Mouse (Mus musculus) gastrocnemius, adult 8-10 months (tissue): Measurements from ENCODE around the gene Mal. TPM values are rescaled to one million over a fixed set of nuclear protein-coding genes. Genes with fewer than 3 reads are reported as not detected.
A peak's percentile ranks its signal among the peaks of the same experiment; 100 is the strongest.
"Not testable (repeated sequence)": the region's sequence is repeated elsewhere in the genome, so short reads cannot be mapped to it uniquely, and the experiment has no call there.

Experiments
- DNase-seq, 2 experiments: peaks; one replicate each; pipeline ENCODE4 v3.0.0; 2022; ENCODE audit warnings: low spot score in 2 of 2
- total RNA-seq, 4 experiments: library from RNA; stranded (reverse); gene quantifications; 2 replicates each; pipeline ENCODE4 v1.2.4; 2022

Gene Mal
- total RNA-seq, 4 experiments from 2014 or later: 0.75 to 1.8 (median 0.99) TPM

DNA sequence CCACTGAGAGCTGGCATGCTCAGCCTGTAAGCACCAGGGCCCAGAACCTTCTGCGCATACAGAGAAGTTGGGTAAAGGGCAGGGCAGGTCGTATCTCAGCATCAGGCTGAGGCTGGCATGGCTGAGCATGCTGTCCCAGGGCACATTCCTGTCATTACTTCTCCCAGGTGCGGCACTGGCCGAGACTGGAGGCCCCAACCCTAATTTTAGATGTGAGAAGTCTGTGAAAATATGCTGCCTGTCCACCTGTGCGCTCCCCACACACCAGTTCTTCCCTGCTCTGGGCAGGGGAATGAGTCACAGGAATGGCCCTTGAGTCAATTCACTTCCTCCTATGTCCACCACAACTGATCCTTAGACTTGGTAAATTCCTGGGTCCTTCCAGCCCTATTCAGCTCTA, 30.8 kb downstream of the Mal start:
- no peak for DNase-seq

DNA sequence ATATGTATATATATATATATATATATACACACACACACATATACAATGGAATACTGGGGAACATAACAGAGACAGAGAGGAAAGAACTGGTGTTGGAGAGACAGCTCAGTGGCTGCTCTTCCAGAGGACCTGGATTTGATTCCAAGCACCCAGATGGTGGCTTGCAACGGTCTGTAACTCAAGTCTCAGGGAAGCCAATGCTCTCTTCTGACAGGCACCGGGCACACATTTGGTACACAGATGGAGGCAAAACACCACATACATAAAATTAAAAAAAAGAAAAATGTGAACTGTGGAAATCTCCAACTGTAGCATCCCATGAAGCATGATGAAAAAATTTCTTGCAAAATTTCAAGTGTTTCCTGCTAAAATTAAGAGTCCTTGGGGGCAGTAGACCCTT, 31.7 kb downstream of the Mal start:
- DNase-seq: no peak

DNA sequence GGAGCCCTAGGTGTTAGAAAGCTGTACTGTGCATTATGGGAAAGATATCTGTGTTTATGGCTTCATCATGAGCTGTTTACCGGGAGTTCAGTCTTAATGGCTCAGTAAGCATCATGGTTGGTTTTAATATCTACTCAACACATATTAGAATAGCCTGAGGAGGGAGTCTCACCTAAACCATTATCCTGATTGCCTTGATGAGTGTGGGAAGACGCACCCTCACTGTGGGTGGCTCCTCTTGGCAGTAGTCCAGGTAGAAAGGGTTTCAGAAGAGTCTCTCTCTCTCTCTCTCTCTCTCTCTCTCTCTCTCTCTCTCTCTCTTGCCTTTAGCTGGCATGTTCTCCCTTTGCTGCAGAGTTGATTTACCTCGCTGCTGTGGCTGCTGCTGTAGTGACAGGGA, 34.4 kb downstream of the Mal start:
- DNase-seq: no peak

- DNase-seq: no peak
Observed at GRCm38 (mm10) chr2:127619311-127619710, 37.2 kb downstream of the Mal start.

DNA sequence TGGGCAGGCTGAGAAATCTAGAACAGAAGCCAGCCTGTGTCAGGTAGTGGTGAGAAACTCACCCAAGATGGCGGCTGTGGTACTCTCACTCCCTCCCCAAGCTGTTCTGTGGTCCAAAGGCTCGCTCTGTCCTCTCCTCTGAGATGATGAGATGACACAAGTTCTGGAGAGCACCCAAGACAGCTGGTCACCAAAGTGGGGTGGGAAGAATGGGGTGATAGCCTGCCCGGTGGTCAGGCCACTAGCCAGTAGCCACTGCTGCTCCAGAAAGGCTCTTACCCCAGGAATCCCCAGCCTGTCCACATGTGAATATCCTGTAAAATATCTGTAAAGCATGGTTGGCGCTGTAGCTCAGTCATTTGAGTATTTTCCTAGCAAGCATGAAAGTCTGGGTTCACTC, 44.2 kb downstream of the Mal start:
- DNase-seq: no peak

- DNase-seq: no peak
Observed at GRCm38 (mm10) chr2:127611386-127611785, 45.1 kb downstream of the Mal start.

DNA sequence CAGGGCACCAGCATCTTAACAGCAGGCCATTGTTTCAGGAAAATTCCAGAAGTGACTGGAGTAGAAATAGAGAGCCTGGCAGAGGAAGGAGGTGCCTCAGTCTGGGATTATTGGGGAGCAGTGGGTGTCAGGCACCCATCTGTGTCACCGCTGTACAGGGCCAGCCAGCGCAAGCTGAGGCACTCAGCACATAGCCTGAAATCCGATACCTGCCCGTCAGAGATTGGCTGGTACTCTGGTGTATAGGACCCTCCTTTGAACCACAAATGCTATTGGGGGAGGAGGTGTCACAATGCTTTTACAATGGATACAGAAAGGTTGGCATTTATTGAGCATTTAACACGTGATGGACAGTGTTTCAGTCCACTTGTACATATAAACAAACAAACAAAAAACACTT, 47.5 kb downstream of the Mal start:
- DNase-seq: no peak

DNA sequence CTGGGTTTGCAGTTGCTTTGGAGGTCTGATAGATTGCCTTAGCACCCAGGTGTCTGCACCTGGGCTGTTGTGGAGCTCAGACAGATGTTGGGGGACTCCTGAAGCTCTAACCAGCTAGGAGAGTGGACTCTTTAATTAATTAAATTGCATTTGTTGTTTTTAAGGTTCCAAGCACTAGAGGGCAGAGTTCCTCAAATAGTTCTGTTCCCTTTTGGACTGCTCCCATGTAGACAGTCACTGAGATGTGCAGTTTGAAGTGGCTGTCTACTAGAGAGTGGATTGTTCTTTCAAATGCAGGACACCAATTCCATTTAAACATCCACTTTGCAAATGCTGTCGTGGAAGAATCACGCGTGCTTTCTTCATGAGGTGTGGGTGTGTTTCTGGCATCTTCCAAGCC, 48.3 kb downstream of the Mal start:
- no peak for DNase-seq

DNA sequence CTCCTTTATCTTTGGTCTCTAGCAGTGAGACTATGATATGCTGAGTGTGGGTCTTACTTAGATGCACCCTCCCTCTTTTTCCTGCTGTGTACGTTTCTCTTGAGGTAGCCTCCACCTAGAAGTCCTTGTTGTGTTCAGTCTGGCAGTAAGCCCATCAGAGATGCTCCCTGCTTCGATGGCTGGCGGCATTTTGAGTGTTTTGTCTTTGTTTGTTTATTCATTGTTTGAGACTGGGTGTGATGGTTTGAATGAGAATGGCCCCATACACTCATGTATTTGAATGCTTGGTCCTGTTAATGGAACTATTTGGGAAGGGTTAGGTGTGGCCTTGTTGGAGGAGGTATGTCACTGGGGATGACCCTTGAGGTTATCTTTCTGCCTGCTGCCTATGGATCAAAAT, 51.3 kb downstream of the Mal start:
- no peak for DNase-seq

GRCm38 (mm10) chr2:127603383-127603782, 53.1 kb downstream of the Mal start:
- not testable (repeated sequence) for DNase-seq

DNA sequence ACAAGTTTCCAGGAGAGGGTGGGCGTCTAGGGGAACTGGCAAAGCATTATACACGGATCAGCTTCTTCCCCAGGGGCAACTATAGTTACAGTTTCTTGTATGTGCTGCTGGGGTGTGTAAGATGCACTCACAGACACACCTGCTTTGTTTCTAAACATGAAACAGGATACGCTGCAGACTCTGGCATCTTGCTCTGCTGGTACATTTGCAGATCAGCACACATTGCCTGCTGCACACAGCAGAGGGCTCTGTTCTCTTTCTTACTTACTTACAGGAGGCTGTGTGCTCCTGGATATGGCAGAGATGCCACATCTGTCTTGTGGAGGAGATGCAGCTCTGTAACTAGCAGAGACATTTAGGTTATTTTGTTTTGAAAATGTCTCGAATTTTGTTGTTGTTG, 65.7 kb downstream of the Mal start:
- DNase-seq: no peak

- no peak for DNase-seq
Observed at GRCm38 (mm10) chr2:127590204-127590603, 66.3 kb downstream of the Mal start.

DNA sequence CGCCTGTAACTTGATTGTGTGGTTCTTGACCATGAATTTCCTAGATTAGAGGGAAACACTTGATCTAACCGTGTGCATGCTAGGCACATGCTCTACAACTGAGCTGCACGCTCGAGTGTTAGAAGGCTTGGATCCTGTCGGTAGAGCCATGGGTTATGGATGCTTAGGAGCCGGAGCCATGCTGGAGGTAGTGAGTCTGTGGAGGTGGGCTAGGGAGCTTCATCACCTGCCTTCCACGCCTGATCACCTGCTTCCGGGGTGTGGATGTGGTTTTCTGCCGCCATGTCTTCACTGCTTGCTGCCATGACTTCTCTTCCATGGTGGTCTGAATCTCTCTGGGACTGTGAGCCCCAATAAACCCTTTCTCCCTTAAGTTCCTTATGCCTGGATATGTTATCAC, 67.6 kb downstream of the Mal start:
- DNase-seq: no peak

- no peak for DNase-seq
Observed at GRCm38 (mm10) chr2:127587514-127587844, 69.0 kb downstream of the Mal start.

GRCm38 (mm10) chr2:127586694-127587513, 69.6 kb downstream of the Mal start, which contains the start of the genes Zfp661 and Mrps5:
Gene Zfp661, minus strand, starts transcription at chr2:127587094.
Gene Mrps5, plus strand, starts transcription at chr2:127587222.
- DNase-seq: peak; percentile 63 to 75

- DNase-seq: peak; percentile 85 to 92
Observed at GRCm38 (mm10) chr2:127584436-127584858, 72.0 kb downstream of the Mal start.

Other genes with a start within 250 kb of the Mal start
- gene Gpat2, start 231.5 kb downstream of the Mal start, total RNA-seq: not detected
- 10 to 100 TPM; 17.6 to 24.4 (median 20.8) TPM for gene Fahd2a, start 212.1 kb downstream of the Mal start, total RNA-seq
- under 1 TPM; 0.15 to 0.47 (median 0.24) TPM for gene Kcnip3, start 134.6 kb downstream of the Mal start, total RNA-seq
- not detected for gene Prom2, start 115.2 kb downstream of the Mal start, total RNA-seq
- gene Zfp661, start 69.6 kb downstream of the Mal start, total RNA-seq: 1 to 10 TPM; 2.2 to 3.6 (median 2.3) TPM
- gene Mrps5, start 69.5 kb downstream of the Mal start, total RNA-seq: 10 to 100 TPM; 64.8 to 78.4 (median 74.5) TPM
- 1 to 10 TPM; 1.1 to 3.3 (median 1.3) TPM for gene Mall, start 73.2 kb upstream of the Mal start, total RNA-seq
- 10 to 100 TPM; 21.5 to 28.3 (median 24.5) TPM for gene Nphp1, start 132.2 kb upstream of the Mal start, total RNA-seq
- 100 to 1,000 TPM; 133 to 144 (median 141) TPM for gene Mtln, start 135.8 kb upstream of the Mal start, total RNA-seq
- not detected for gene Bub1, start 175.2 kb upstream of the Mal start, total RNA-seq
- under 1 TPM in 2 of 4 experiments, not detected in 2; 0.10 to 0.13 TPM for gene Acoxl, start 182.2 kb upstream of the Mal start, total RNA-seq